Mouse (Mus musculus): Measurements from ENCODE around the gene Wnt16.
"Not testable (repeated sequence)": the region's sequence is repeated elsewhere in the genome, so short reads cannot be mapped to it uniquely, and the experiment has no call there.

The Wnt16 gene

GRCm38 (mm10) chr6:22288004-22288736 lies at the start of gene Wnt16:
TSS of gene Wnt16 (plus strand) at chr6:22288227.
- DNase-seq (ENCODE audit: low read depth, low spot score) = peak; percentile 49

- DNase-seq (ENCODE audit: low read depth, low spot score) = no peak
These were observed 44.7 kb upstream of the Wnt16 start for GRCm38 (mm10) chr6:22243321-22243720.

- DNase-seq (ENCODE audit: low read depth, low spot score) = no peak
These were observed 41.3 kb upstream of the Wnt16 start for GRCm38 (mm10) chr6:22246696-22247095.

- no peak for DNase-seq (ENCODE audit: low read depth, low spot score)
These were observed 29.2 kb upstream of the Wnt16 start for GRCm38 (mm10) chr6:22258784-22259183.

- DNase-seq (ENCODE audit: low read depth, low spot score) = no peak
These were observed 25.5 kb upstream of the Wnt16 start for GRCm38 (mm10) chr6:22262519-22262918.

- not testable (repeated sequence) for DNase-seq (ENCODE audit: low read depth, low spot score)
These were observed 23.9 kb upstream of the Wnt16 start for GRCm38 (mm10) chr6:22264094-22264493.

- DNase-seq (ENCODE audit: low read depth, low spot score) = no peak
These were observed 22.0 kb upstream of the Wnt16 start for GRCm38 (mm10) chr6:22266018-22266417.

- no peak for DNase-seq (ENCODE audit: low read depth, low spot score)
These were observed 20.0 kb upstream of the Wnt16 start for GRCm38 (mm10) chr6:22267807-22268667.

- DNase-seq (ENCODE audit: low read depth, low spot score) = no peak
These were observed 19.4 kb upstream of the Wnt16 start for GRCm38 (mm10) chr6:22268677-22269076.

GRCm38 (mm10) chr6:22269840-22270521 lies 18.0 kb upstream of the Wnt16 start:
- DNase-seq (ENCODE audit: low read depth, low spot score) = no peak

- no peak for DNase-seq (ENCODE audit: low read depth, low spot score)
These were observed 10.1 kb upstream of the Wnt16 start for GRCm38 (mm10) chr6:22277941-22278340.

GRCm38 (mm10) chr6:22280217-22280861 lies 7.7 kb upstream of the Wnt16 start:
- no peak for DNase-seq (ENCODE audit: low read depth, low spot score)

- DNase-seq (ENCODE audit: low read depth, low spot score) = no peak
These were observed 5.6 kb upstream of the Wnt16 start for GRCm38 (mm10) chr6:22282405-22282804.

- peak; percentile 13 for DNase-seq (ENCODE audit: low read depth, low spot score)
These were observed 872 bp downstream of the Wnt16 start for GRCm38 (mm10) chr6:22288737-22289460.

GRCm38 (mm10) chr6:22289461-22290021 lies 1.5 kb downstream of the Wnt16 start:
- DNase-seq (ENCODE audit: low read depth, low spot score) = no peak

GRCm38 (mm10) chr6:22290790-22291189 lies 2.8 kb downstream of the Wnt16 start:
- DNase-seq (ENCODE audit: low read depth, low spot score) = no peak

- no peak for DNase-seq (ENCODE audit: low read depth, low spot score)
These were observed 4.0 kb downstream of the Wnt16 start for GRCm38 (mm10) chr6:22292056-22292455.

GRCm38 (mm10) chr6:22293922-22294321 lies 5.9 kb downstream of the Wnt16 start:
- DNase-seq (ENCODE audit: low read depth, low spot score) = no peak

- DNase-seq (ENCODE audit: low read depth, low spot score) = no peak
These were observed 9.0 kb downstream of the Wnt16 start for GRCm38 (mm10) chr6:22297028-22297427.

- DNase-seq (ENCODE audit: low read depth, low spot score) = no peak
These were observed 10.0 kb downstream of the Wnt16 start for GRCm38 (mm10) chr6:22298059-22298458.

Measured in WW6 (cell line).